Mouse (Mus musculus) heart, embryonic 16.5 days (tissue): ENCODE results near the gene Bfsp2. TPM values are rescaled to one million over a fixed set of nuclear protein-coding genes. Genes with fewer than 3 reads are reported as not detected.

Experiments
- ATAC-seq: fragments of 200-750 bp; cut with Nextera tagmentation; replicated peaks from 2 replicates; pipeline ENCODE4 v1.8.0; 2017; ENCODE audit warnings: moderate number of reproducible peaks; ENCODE audit not compliant: insufficient read depth, low FRiP score; ENCODE audit errors: extremely low read depth
- H3K27ac ChIP-seq: fragments of 300-500 bp; sonication (generic); 2 replicates; pipeline ENCODE4 v1.5.1; 2014; ENCODE audit warnings: mild to moderate bottlenecking, low read length, control low read depth, moderate library complexity
- H3K27me3 ChIP-seq: fragments of 300-500 bp; sonication (generic); 2 replicates; pipeline ENCODE4 v1.6.1; 2014; ENCODE audit warnings: low read length, mixed read lengths; ENCODE audit not compliant: control insufficient read depth, insufficient read depth
- H3K36me3 ChIP-seq: fragments of 300-500 bp; sonication (generic); 2 replicates; pipeline ENCODE4 v1.6.1; 2014; ENCODE audit not compliant: control insufficient read depth, insufficient read depth
- H3K4me1 ChIP-seq: fragments of 300-500 bp; sonication (generic); 2 replicates; pipeline ENCODE4 v1.6.1; 2014; ENCODE audit warnings: low read length, mixed read lengths; ENCODE audit not compliant: control insufficient read depth, insufficient read depth
- H3K4me2 ChIP-seq: fragments of 300-500 bp; sonication (generic); 2 replicates; pipeline ENCODE4 v1.6.1; 2014; ENCODE audit warnings: low read depth, mild to moderate bottlenecking, control low read depth, low read length
- H3K4me3 ChIP-seq: fragments of 300-500 bp; sonication (generic); 2 replicates; pipeline ENCODE4 v1.5.1; 2014; ENCODE audit warnings: mild to moderate bottlenecking, control low read depth, low read length
- H3K9ac ChIP-seq: fragments of 300-500 bp; sonication (generic); 2 replicates; pipeline ENCODE4 v1.6.1; 2014; ENCODE audit warnings: low read length, control low read depth
- H3K9me3 ChIP-seq: fragments of 300-500 bp; sonication (generic); replicated peaks from 2 replicates; pipeline ENCODE4 v1.6.1; 2016; ENCODE audit warnings: low read length; ENCODE audit not compliant: control insufficient read depth
- WGBS: fragments of 180-500 bp; shearing (Covaris S2); extraction: QIAGEN DNeasy Blood & Tissue Kit; methylation state at CpG from one replicate; pipeline ENCODE4 v1.1.7; 2014; 5-methylcytosine and 5-hydroxymethylcytosine counted together
- polyA plus RNA-seq: library from polyadenylated mRNA; unstranded; fragments of >200 nt; fragmentation: Nextera tagmentation; extraction: Ambion mirVana; gene quantifications from 2 replicates; pipeline ENCODE4 v1.2.1, GENCODE M21; 2015

Gene Bfsp2
- polyA plus RNA-seq, 1 experiment from 2014 or later: 1.1 TPM

GRCm38 (mm10) chr9:103490439-103490838, 10.2 kb upstream of the Bfsp2 start:
- 27% methylated on average over 2 of the region's 2 CpGs for WGBS
- Histone ChIP-seq H3K4me1 (peaks cover 47% of the 10 kb centered on the region), H3K4me2 (no peak overlapping the region), H3K27me3 (no peaks in the 10 kb centered on the region), H3K27ac (no peak overlapping the region), H3K9ac (no peak overlapping the region), H3K4me3 (no peak overlapping the region), H3K36me3 (no peaks in the 10 kb centered on the region), H3K9me3 (no peaks in the 10 kb centered on the region)
- 0 out of 2 replicates have a peak, but pooled peaks have one; percentile 14 for ATAC-seq

- Histone ChIP-seq H3K4me1 (peaks cover 49% of the 10 kb centered on the region), H3K27ac (no peak overlapping the region), H3K4me3 (no peak overlapping the region), H3K27me3 (no peaks in the 10 kb centered on the region), H3K36me3 (no peaks in the 10 kb centered on the region), H3K4me2 (no peak overlapping the region), H3K9ac (no peak overlapping the region), H3K9me3 (no peaks in the 10 kb centered on the region)
- WGBS: 67% methylated on average over 4 of the region's 4 CpGs
- ATAC-seq: no peak
These were observed 9.7 kb upstream of the Bfsp2 start for GRCm38 (mm10) chr9:103489883-103490282.

- no peak overlapping the region for H3K4me3 ChIP-seq
- no peaks in the 10 kb centered on the region for H3K27me3 ChIP-seq
- WGBS: 29% methylated on average over 7 of the region's 7 CpGs
- no peak for ATAC-seq
- H3K36me3 ChIP-seq: no peaks in the 10 kb centered on the region
- H3K9me3 ChIP-seq: no peaks in the 10 kb centered on the region
- no peak overlapping the region for H3K4me2 ChIP-seq
- no peak overlapping the region; the same call in 1 of the 2 replicates for H3K9ac ChIP-seq
- no peak overlapping the region for H3K27ac ChIP-seq
- H3K4me1 ChIP-seq: peaks cover 47% of the 10 kb centered on the region
These were observed 8.9 kb upstream of the Bfsp2 start for GRCm38 (mm10) chr9:103489096-103489495.

- Histone ChIP-seq H3K4me2 (no peak overlapping the region), H3K9me3 (no peaks in the 10 kb centered on the region), H3K27ac (no peak overlapping the region), H3K4me1 (peaks cover 38% of the 10 kb centered on the region), H3K9ac (0 out of 2 replicates have a peak overlapping the region, but pooled peaks have one; percentile 10), H3K27me3 (no peaks in the 10 kb centered on the region), H3K4me3 (no peak overlapping the region), H3K36me3 (no peaks in the 10 kb centered on the region)
- no peak for ATAC-seq
- WGBS: 69% methylated on average over 6 of the region's 6 CpGs
These were observed 6.0 kb upstream of the Bfsp2 start for GRCm38 (mm10) chr9:103486262-103486661.

GRCm38 (mm10) chr9:103485606-103486005, 5.4 kb upstream of the Bfsp2 start:
- no peaks in the 10 kb centered on the region for H3K27me3 ChIP-seq
- peak overlapping the region; percentile 35; the same call in 1 of the 2 replicates for H3K27ac ChIP-seq
- no peaks in the 10 kb centered on the region for H3K36me3 ChIP-seq
- 30% methylated on average over 8 of the region's 8 CpGs for WGBS
- H3K4me2 ChIP-seq: 0 out of 2 replicates have a peak overlapping the region, but pooled peaks have one; percentile 7
- peaks cover 43% of the 10 kb centered on the region for H3K4me1 ChIP-seq
- no peak for ATAC-seq
- H3K9ac ChIP-seq: no peak overlapping the region
- H3K4me3 ChIP-seq: no peak overlapping the region
- no peaks in the 10 kb centered on the region for H3K9me3 ChIP-seq

GRCm38 (mm10) chr9:103480603-103481220, 492 bp upstream of the Bfsp2 start:
- Histone ChIP-seq H3K36me3 (no peaks in the 10 kb centered on the region), H3K4me1 (peaks cover 20% of the 10 kb centered on the region), H3K9ac (peak overlapping the region; percentile 18; the same call in 1 of the 2 replicates), H3K27me3 (no peaks in the 10 kb centered on the region), H3K9me3 (no peaks in the 10 kb centered on the region), H3K4me2 (peak overlapping the region; percentile 30), H3K27ac (peak overlapping the region; percentile 78), H3K4me3 (no peak overlapping the region)
- peak; percentile 79 for ATAC-seq
- 24% methylated on average over 8 of the region's 8 CpGs for WGBS

GRCm38 (mm10) chr9:103475414-103475813, 4.8 kb downstream of the Bfsp2 start:
- no peak overlapping the region for H3K4me2 ChIP-seq
- H3K4me3 ChIP-seq: no peak overlapping the region
- ATAC-seq: no peak
- H3K9me3 ChIP-seq: no peaks in the 10 kb centered on the region
- no peaks in the 10 kb centered on the region for H3K36me3 ChIP-seq
- no peaks in the 10 kb centered on the region for H3K27me3 ChIP-seq
- peaks cover 15% of the 10 kb centered on the region for H3K4me1 ChIP-seq
- H3K27ac ChIP-seq: no peak overlapping the region
- H3K9ac ChIP-seq: no peak overlapping the region
- WGBS: 51% methylated on average over 6 of the region's 6 CpGs

- peak; percentile 33; the same call in 1 of the 2 replicates for ATAC-seq
These were observed 6.1 kb downstream of the Bfsp2 start for GRCm38 (mm10) chr9:103473915-103474688.

GRCm38 (mm10) chr9:103471784-103472183, 8.4 kb downstream of the Bfsp2 start:
- 40% methylated on average over 11 of the region's 11 CpGs for WGBS
- Histone ChIP-seq H3K9ac (no peak overlapping the region), H3K4me3 (no peak overlapping the region), H3K27me3 (no peaks in the 10 kb centered on the region), H3K4me2 (0 out of 2 replicates have a peak overlapping the region, but pooled peaks have one; percentile 30), H3K36me3 (no peaks in the 10 kb centered on the region), H3K4me1 (peaks cover 11% of the 10 kb centered on the region), H3K27ac (no peak overlapping the region), H3K9me3 (no peaks in the 10 kb centered on the region)
- ATAC-seq: no peak

More at GRCm38 (mm10) chr9:103473915-103474688, 6.1 kb downstream of the Bfsp2 start:
- Histone ChIP-seq H3K27ac (no peak overlapping the region), H3K4me2 (no peak overlapping the region), H3K9ac (no peak overlapping the region), H3K4me3 (no peak overlapping the region), H3K36me3 (no peaks in the 10 kb centered on the region), H3K27me3 (no peaks in the 10 kb centered on the region), H3K9me3 (no peaks in the 10 kb centered on the region), H3K4me1 (peaks cover 11% of the 10 kb centered on the region)
- 50% methylated on average over 13 of the region's 13 CpGs for WGBS
